Mouse (Mus musculus) embryonic facial prominence, embryonic 13.5 days (tissue): ENCODE measurements at regions not wholly inside any gene's neighbourhood (a gene's known extent, or its start where the extent isn't known, plus 50 kb on each side); places are given as distances from the start of the nearest gene placed in this dataset.

Experiments used
- ATAC-seq: fragments of 200-750 bp; cut with Nextera tagmentation; 2 replicates; pipeline ENCODE4 v1.8.0; 2017; ENCODE audit warnings: low read depth; ENCODE audit not compliant: insufficient number of reproducible peaks, insufficient read depth, low FRiP score, low TSS enrichment
- H3K27ac ChIP-seq: fragments of 300-500 bp; sonication (generic); 2 replicates; pipeline ENCODE4 v1.5.1; 2015; ENCODE audit warnings: moderate library complexity, mild to moderate bottlenecking, inconsistent platforms
- H3K27me3 ChIP-seq: fragments of 300-500 bp; sonication (generic); 2 replicates; pipeline ENCODE4 v1.6.1; 2015; ENCODE audit warnings: mild to moderate bottlenecking, inconsistent platforms
- H3K36me3 ChIP-seq: fragments of 300-500 bp; sonication (generic); 2 replicates; pipeline ENCODE4 v1.6.1; 2015; ENCODE audit warnings: mild to moderate bottlenecking, inconsistent platforms
- H3K4me1 ChIP-seq: fragments of 300-500 bp; sonication (generic); 2 replicates; pipeline ENCODE4 v1.6.1; 2015; ENCODE audit warnings: inconsistent platforms
- H3K4me2 ChIP-seq: fragments of 300-500 bp; sonication (generic); 2 replicates; pipeline ENCODE4 v1.6.1; 2015; ENCODE audit warnings: moderate library complexity, mild to moderate bottlenecking, inconsistent platforms
- H3K4me3 ChIP-seq: fragments of 300-500 bp; sonication (generic); 2 replicates; pipeline ENCODE4 v1.5.1; 2015; ENCODE audit warnings: mild to moderate bottlenecking, inconsistent platforms
- H3K9ac ChIP-seq: fragments of 300-500 bp; sonication (generic); 2 replicates; pipeline ENCODE4 v1.6.1; 2015; ENCODE audit warnings: mild to moderate bottlenecking, inconsistent platforms
- H3K9me3 ChIP-seq: fragments of 300-500 bp; sonication (generic); 2 replicates; pipeline ENCODE4 v1.6.1; 2016; ENCODE audit warnings: inconsistent platforms
- WGBS: fragments of 180-500 bp; shearing (Covaris S2); methylation state at CpG from one replicate; pipeline ENCODE4 v1.1.7; 2015; ENCODE audit warnings: mixed read lengths; 5-methylcytosine and 5-hydroxymethylcytosine counted together

- Histone ChIP-seq H3K9ac (no peak overlapping the region), H3K36me3 (no peaks in the 10 kb centered on the region), H3K27me3 (peaks cover 10% of the 10 kb centered on the region), H3K9me3 (no peaks in the 10 kb centered on the region), H3K4me2 (no peak overlapping the region), H3K4me3 (no peak overlapping the region), H3K27ac (no peak overlapping the region), H3K4me1 (peaks cover 23% of the 10 kb centered on the region)
- 65% methylated on average over 8 of the region's 8 CpGs for WGBS
- no peak for ATAC-seq
These were observed 69.5 kb upstream of the Mrps9 start for GRCm38 (mm10) chr1:42781533-42781932.

GRCm38 (mm10) chr1:42783072-42783672 is 67.9 kb upstream of the Mrps9 start:
- H3K4me2 ChIP-seq, result no peak overlapping the region
- H3K27me3 ChIP-seq, result peaks cover 10% of the 10 kb centered on the region
- H3K27ac ChIP-seq, result no peak overlapping the region
- H3K9me3 ChIP-seq, result no peaks in the 10 kb centered on the region
- no peak overlapping the region for H3K4me3 ChIP-seq
- 75% methylated on average over 7 of the region's 7 CpGs for WGBS
- H3K4me1 ChIP-seq, result peaks cover 23% of the 10 kb centered on the region
- H3K9ac ChIP-seq, result no peak overlapping the region
- ATAC-seq, result no peak
- H3K36me3 ChIP-seq, result no peaks in the 10 kb centered on the region

- Histone ChIP-seq H3K4me2 (no peak overlapping the region), H3K36me3 (no peaks in the 10 kb centered on the region), H3K9ac (no peak overlapping the region), H3K4me1 (peaks cover 3% of the 10 kb centered on the region; the same call in 1 of the 2 replicates), H3K27ac (no peak overlapping the region), H3K4me3 (no peak overlapping the region), H3K9me3 (0 out of 2 replicates have a peak, but pooled peaks cover 5% of the 10 kb centered on the region), H3K27me3 (peaks cover 3% of the 10 kb centered on the region)
- no peak for ATAC-seq
- WGBS, result 64% methylated on average over 7 of the region's 7 CpGs
These were observed 63.8 kb upstream of the Mrps9 start for GRCm38 (mm10) chr1:42787240-42787639.

- H3K4me2 ChIP-seq, result no peak overlapping the region
- no peak for ATAC-seq
- no peak overlapping the region for H3K9ac ChIP-seq
- no peaks in the 10 kb centered on the region for H3K27me3 ChIP-seq
- no peak overlapping the region for H3K27ac ChIP-seq
- no peak overlapping the region for H3K4me3 ChIP-seq
- H3K9me3 ChIP-seq, result 0 out of 2 replicates have a peak, but pooled peaks cover 9% of the 10 kb centered on the region
- 71% methylated on average over 6 of the region's 6 CpGs for WGBS
- no peaks in the 10 kb centered on the region for H3K4me1 ChIP-seq
- H3K36me3 ChIP-seq, result no peaks in the 10 kb centered on the region
These were observed 62.6 kb upstream of the Mrps9 start for GRCm38 (mm10) chr1:42788413-42788812.
